Mouse (Mus musculus): Measurements from ENCODE around the gene Abhd2. TPM values are rescaled to one million over a fixed set of nuclear protein-coding genes. Genes with fewer than 3 reads are reported as not detected.
A peak's percentile ranks its signal among the peaks of the same experiment; 100 is the strongest.

The Abhd2 gene
- polyA plus RNA-seq, 1 experiment from 2014 or later, result 11.4 TPM

GRCm38 (mm10) chr7:79246039-79246670, 26.8 kb upstream of the Abhd2 start:
- WGBS (ENCODE audit: insufficient replicate concordance), result 13% methylated on average over 18 of the region's 18 CpGs

GRCm38 (mm10) chr7:79247408-79247807, 25.6 kb upstream of the Abhd2 start:
- WGBS (ENCODE audit: insufficient replicate concordance), result 82% methylated on average over 1 of the region's 1 CpGs
- Histone ChIP-seq H3K4me1 (replicated peaks) (peaks cover 14% of the 10 kb centered on the region), H3K9me3 (replicated peaks) (no peaks in the 10 kb centered on the region), H3K4me3 (replicated peaks) (no peak overlapping the region), H3K36me3 (replicated peaks) (no peaks in the 10 kb centered on the region), H3K27ac (replicated peaks) (no peak overlapping the region), H3K9ac (no peak overlapping the region), H3K27me3 (peaks cover 5% of the 10 kb centered on the region; the same call in 1 of the 2 replicates), H3K4me2 (no peak overlapping the region)
- ATAC-seq (ENCODE audit: insufficient read depth), result no peak

More at GRCm38 (mm10) chr7:79246039-79246670, 26.8 kb upstream of the Abhd2 start:
- H3K4me3 ChIP-seq (replicated peaks), result no peak overlapping the region
- H3K9ac ChIP-seq, result no peak overlapping the region
- H3K4me1 ChIP-seq (replicated peaks), result peaks cover 14% of the 10 kb centered on the region
- no peak overlapping the region for H3K4me2 ChIP-seq
- no peak overlapping the region for H3K27ac ChIP-seq (replicated peaks)
- H3K9me3 ChIP-seq (replicated peaks), result no peaks in the 10 kb centered on the region
- ATAC-seq (ENCODE audit: insufficient read depth), result 0 out of 2 replicates have a peak, but pooled peaks have one; percentile 45
- H3K27me3 ChIP-seq, result peaks cover 7% of the 10 kb centered on the region; the same call in 1 of the 2 replicates
- no peaks in the 10 kb centered on the region for H3K36me3 ChIP-seq (replicated peaks)

GRCm38 (mm10) chr7:79247881-79248389, 25.1 kb upstream of the Abhd2 start:
- no peak overlapping the region for H3K4me2 ChIP-seq
- WGBS (ENCODE audit: insufficient replicate concordance), result 43% methylated on average over 7 of the region's 7 CpGs
- peaks cover 14% of the 10 kb centered on the region for H3K4me1 ChIP-seq (replicated peaks)
- no peaks in the 10 kb centered on the region for H3K9me3 ChIP-seq (replicated peaks)
- no peak overlapping the region for H3K9ac ChIP-seq
- H3K36me3 ChIP-seq (replicated peaks), result no peaks in the 10 kb centered on the region
- no peak overlapping the region for H3K4me3 ChIP-seq (replicated peaks)
- ATAC-seq (ENCODE audit: insufficient read depth), result no peak
- H3K27me3 ChIP-seq, result peaks cover 5% of the 10 kb centered on the region; the same call in 1 of the 2 replicates
- H3K27ac ChIP-seq (replicated peaks), result no peak overlapping the region

- H3K9ac ChIP-seq, result no peak overlapping the region
- H3K4me2 ChIP-seq, result no peak overlapping the region
- no peaks in the 10 kb centered on the region for H3K36me3 ChIP-seq (replicated peaks)
- H3K27ac ChIP-seq (replicated peaks), result no peak overlapping the region
- H3K4me3 ChIP-seq (replicated peaks), result no peak overlapping the region
- H3K4me1 ChIP-seq (replicated peaks), result peaks cover 20% of the 10 kb centered on the region
- 72% methylated on average over 2 of the region's 2 CpGs for WGBS (ENCODE audit: insufficient replicate concordance)
- ATAC-seq (ENCODE audit: insufficient read depth), result no peak
- no peaks in the 10 kb centered on the region for H3K9me3 ChIP-seq (replicated peaks)
- no peaks in the 10 kb centered on the region for H3K27me3 ChIP-seq
Observed at GRCm38 (mm10) chr7:79249581-79249980, 23.4 kb upstream of the Abhd2 start.

- Histone ChIP-seq H3K9ac (no peak overlapping the region), H3K9me3 (replicated peaks) (no peaks in the 10 kb centered on the region), H3K27ac (replicated peaks) (no peak overlapping the region), H3K36me3 (replicated peaks) (no peaks in the 10 kb centered on the region), H3K4me1 (replicated peaks) (peaks cover 23% of the 10 kb centered on the region), H3K4me2 (no peak overlapping the region), H3K27me3 (no peaks in the 10 kb centered on the region), H3K4me3 (replicated peaks) (no peak overlapping the region)
- ATAC-seq (ENCODE audit: insufficient read depth), result no peak; the same call in 1 of the 2 replicates
- 39% methylated on average over 3 of the region's 3 CpGs for WGBS (ENCODE audit: insufficient replicate concordance)
Observed at GRCm38 (mm10) chr7:79254248-79254888, 18.6 kb upstream of the Abhd2 start.

GRCm38 (mm10) chr7:79255350-79255749, 17.6 kb upstream of the Abhd2 start:
- 82% methylated on average over 7 of the region's 7 CpGs for whole genome bisulfite sequencing (ENCODE audit: insufficient replicate concordance)
- no peak overlapping the region for H3K4me3 ChIP-seq (replicated peaks)
- H3K9ac ChIP-seq, result no peak overlapping the region
- H3K36me3 ChIP-seq (replicated peaks), result no peaks in the 10 kb centered on the region
- H3K4me1 ChIP-seq (replicated peaks), result peaks cover 29% of the 10 kb centered on the region
- no peak for ATAC-seq (ENCODE audit: insufficient read depth)
- no peak overlapping the region for H3K27ac ChIP-seq (replicated peaks)
- no peaks in the 10 kb centered on the region for H3K9me3 ChIP-seq (replicated peaks)
- H3K4me2 ChIP-seq, result no peak overlapping the region
- no peaks in the 10 kb centered on the region for H3K27me3 ChIP-seq

- ATAC-seq (ENCODE audit: insufficient read depth), result no peak
- Histone ChIP-seq H3K4me1 (replicated peaks) (peaks cover 29% of the 10 kb centered on the region), H3K27me3 (no peaks in the 10 kb centered on the region), H3K27ac (replicated peaks) (0 out of 2 replicates have a peak overlapping the region, but pooled peaks have one; percentile 45), H3K9me3 (replicated peaks) (no peaks in the 10 kb centered on the region), H3K36me3 (replicated peaks) (no peaks in the 10 kb centered on the region), H3K4me2 (no peak overlapping the region), H3K4me3 (replicated peaks) (no peak overlapping the region), H3K9ac (no peak overlapping the region)
- 76% methylated on average over 10 of the region's 10 CpGs for WGBS (ENCODE audit: insufficient replicate concordance)
Observed at GRCm38 (mm10) chr7:79255752-79256151, 17.2 kb upstream of the Abhd2 start.

GRCm38 (mm10) chr7:79256716-79257115, 16.3 kb upstream of the Abhd2 start:
- peak; percentile 57 for ATAC-seq (ENCODE audit: insufficient read depth)
- H3K4me3 ChIP-seq (replicated peaks), result no peak overlapping the region
- H3K9me3 ChIP-seq (replicated peaks), result no peaks in the 10 kb centered on the region
- no peak overlapping the region for H3K9ac ChIP-seq
- H3K36me3 ChIP-seq (replicated peaks), result no peaks in the 10 kb centered on the region
- H3K27me3 ChIP-seq, result no peaks in the 10 kb centered on the region
- 68% methylated on average over 4 of the region's 4 CpGs for WGBS (ENCODE audit: insufficient replicate concordance)
- H3K4me1 ChIP-seq (replicated peaks), result peaks cover 30% of the 10 kb centered on the region
- H3K27ac ChIP-seq (replicated peaks), result peak overlapping the region; percentile 51
- no peak overlapping the region for H3K4me2 ChIP-seq

GRCm38 (mm10) chr7:79258981-79259542, 13.9 kb upstream of the Abhd2 start:
- WGBS (ENCODE audit: insufficient replicate concordance), result 60% methylated on average over 10 of the region's 10 CpGs
- H3K27me3 ChIP-seq, result no peaks in the 10 kb centered on the region
- peak; percentile 62 for ATAC-seq (ENCODE audit: insufficient read depth)

GRCm38 (mm10) chr7:79262478-79262877, 10.5 kb upstream of the Abhd2 start:
- Histone ChIP-seq H3K4me1 (replicated peaks) (peaks cover 33% of the 10 kb centered on the region), H3K9me3 (replicated peaks) (no peaks in the 10 kb centered on the region), H3K4me3 (replicated peaks) (no peak overlapping the region), H3K36me3 (replicated peaks) (no peaks in the 10 kb centered on the region), H3K27me3 (no peaks in the 10 kb centered on the region; the same call in 1 of the 2 replicates), H3K4me2 (no peak overlapping the region), H3K9ac (no peak overlapping the region), H3K27ac (replicated peaks) (no peak overlapping the region)
- WGBS (ENCODE audit: insufficient replicate concordance), result 54% methylated on average over 8 of the region's 8 CpGs
- ATAC-seq (ENCODE audit: insufficient read depth), result no peak

More at GRCm38 (mm10) chr7:79258981-79259542, 13.9 kb upstream of the Abhd2 start:
- Histone ChIP-seq H3K9me3 (replicated peaks) (no peaks in the 10 kb centered on the region), H3K27ac (replicated peaks) (peak overlapping the region; percentile 67), H3K4me1 (replicated peaks) (peaks cover 43% of the 10 kb centered on the region), H3K4me3 (replicated peaks) (no peak overlapping the region), H3K4me2 (no peak overlapping the region), H3K9ac (no peak overlapping the region), H3K36me3 (replicated peaks) (no peaks in the 10 kb centered on the region)

GRCm38 (mm10) chr7:79263776-79264175, 9.2 kb upstream of the Abhd2 start:
- no peak for ATAC-seq (ENCODE audit: insufficient read depth)
- peaks cover 43% of the 10 kb centered on the region for H3K4me1 ChIP-seq (replicated peaks)
- H3K4me3 ChIP-seq (replicated peaks), result no peak overlapping the region
- WGBS (ENCODE audit: insufficient replicate concordance), result 45% methylated on average over 3 of the region's 3 CpGs
- H3K4me2 ChIP-seq, result no peak overlapping the region
- H3K27ac ChIP-seq (replicated peaks), result no peak overlapping the region
- H3K9me3 ChIP-seq (replicated peaks), result no peaks in the 10 kb centered on the region
- no peaks in the 10 kb centered on the region for H3K36me3 ChIP-seq (replicated peaks)
- H3K9ac ChIP-seq, result no peak overlapping the region
- H3K27me3 ChIP-seq, result no peaks in the 10 kb centered on the region; the same call in 1 of the 2 replicates

Measured in liver, embryonic 15.5 days (tissue).